Mouse (Mus musculus) T-cell, adult 2 months (primary cell): ENCODE measurements around the gene D10Jhu81e.
A peak's percentile ranks its signal among the peaks of the same experiment; 100 is the strongest.
"Not testable (repeated sequence)": the region's sequence is repeated elsewhere in the genome, so short reads cannot be mapped to it uniquely, and the experiment has no call there.

Source experiments
- DNase-seq: peaks from one replicate; pipeline ENCODE4 v3.0.0; 2022; ENCODE audit warnings: low spot score

D10Jhu81e gene

GRCm38 (mm10) chr10:78169281-78170042, at the start of gene D10Jhu81e:
Gene D10Jhu81e, minus strand, starts transcription at chr10:78169782.
- peak; percentile 99 for DNase-seq

GRCm38 (mm10) chr10:78218576-78218975, 49.0 kb upstream of the D10Jhu81e start:
- no peak for DNase-seq

- no peak for DNase-seq
These were observed 46.9 kb upstream of the D10Jhu81e start for GRCm38 (mm10) chr10:78216376-78217083.

GRCm38 (mm10) chr10:78214371-78214770, 44.8 kb upstream of the D10Jhu81e start:
- no peak for DNase-seq

GRCm38 (mm10) chr10:78211311-78211710, 41.7 kb upstream of the D10Jhu81e start:
- DNase-seq = peak; percentile 9

GRCm38 (mm10) chr10:78201182-78201581, 31.6 kb upstream of the D10Jhu81e start:
- no peak for DNase-seq

- DNase-seq = no peak
These were observed 23.4 kb upstream of the D10Jhu81e start for GRCm38 (mm10) chr10:78192933-78193332.

- DNase-seq = not testable (repeated sequence)
These were observed 16.5 kb upstream of the D10Jhu81e start for GRCm38 (mm10) chr10:78186076-78186475.

- DNase-seq = no peak
These were observed 15.8 kb upstream of the D10Jhu81e start for GRCm38 (mm10) chr10:78185381-78185725.

- DNase-seq = peak; percentile 91
These were observed 15.2 kb upstream of the D10Jhu81e start, which contains the start of gene Pwp2 for GRCm38 (mm10) chr10:78184531-78185380. Gene Pwp2, minus strand, starts transcription at chr10:78185149.

- no peak for DNase-seq
These were observed 14.0 kb upstream of the D10Jhu81e start for GRCm38 (mm10) chr10:78183577-78183976.

- no peak for DNase-seq
These were observed 12.7 kb upstream of the D10Jhu81e start for GRCm38 (mm10) chr10:78182321-78182720.

GRCm38 (mm10) chr10:78174474-78174873, 4.9 kb upstream of the D10Jhu81e start:
- no peak for DNase-seq

GRCm38 (mm10) chr10:78171581-78171980, 2.0 kb upstream of the D10Jhu81e start:
- no peak for DNase-seq

GRCm38 (mm10) chr10:78171057-78171456, 1.5 kb upstream of the D10Jhu81e start:
- DNase-seq = no peak

GRCm38 (mm10) chr10:78170445-78170844, 863 bp upstream of the D10Jhu81e start:
- DNase-seq = no peak

- DNase-seq = no peak
These were observed 790 bp downstream of the D10Jhu81e start for GRCm38 (mm10) chr10:78168792-78169191.

- DNase-seq = no peak
These were observed 1.8 kb downstream of the D10Jhu81e start for GRCm38 (mm10) chr10:78167775-78168174.

- DNase-seq = no peak
These were observed 2.2 kb downstream of the D10Jhu81e start for GRCm38 (mm10) chr10:78167333-78167732.

GRCm38 (mm10) chr10:78165256-78166005, 4.2 kb downstream of the D10Jhu81e start:
- no peak for DNase-seq

- DNase-seq = no peak
These were observed 4.8 kb downstream of the D10Jhu81e start for GRCm38 (mm10) chr10:78164786-78165185.

- DNase-seq = peak; percentile 69
These were observed 5.7 kb downstream of the D10Jhu81e start for GRCm38 (mm10) chr10:78163923-78164322.
